Mouse (Mus musculus): ENCODE data around the gene Cul4a.

The Cul4a gene

GRCm38 (mm10) chr8:13179482-13179881, 74.1 kb downstream of the Cul4a start:
- no peak for DNase-seq (ENCODE audit: low spot score in 2 of 2)

GRCm38 (mm10) chr8:13179948-13180347, 74.5 kb downstream of the Cul4a start:
- DNase-seq (ENCODE audit: low spot score in 2 of 2), result no peak

GRCm38 (mm10) chr8:13180408-13180807, 75.0 kb downstream of the Cul4a start:
- no peak for DNase-seq (ENCODE audit: low spot score in 2 of 2)

- no peak for DNase-seq (ENCODE audit: low spot score in 2 of 2)
Measured at GRCm38 (mm10) chr8:13180911-13181690, 75.7 kb downstream of the Cul4a start.

- DNase-seq (ENCODE audit: low spot score in 2 of 2), result no peak
Measured at GRCm38 (mm10) chr8:13181691-13181976, 76.2 kb downstream of the Cul4a start.

GRCm38 (mm10) chr8:13186819-13187218, 81.4 kb downstream of the Cul4a start:
- DNase-seq (ENCODE audit: low spot score in 2 of 2), result no peak

GRCm38 (mm10) chr8:13187229-13187628, 81.8 kb downstream of the Cul4a start:
- DNase-seq (ENCODE audit: low spot score in 2 of 2), result no peak

GRCm38 (mm10) chr8:13187638-13188037, 82.2 kb downstream of the Cul4a start:
- DNase-seq (ENCODE audit: low spot score in 2 of 2), result no peak

- no peak for DNase-seq (ENCODE audit: low spot score in 2 of 2)
Measured at GRCm38 (mm10) chr8:13188052-13188555, 82.7 kb downstream of the Cul4a start.

GRCm38 (mm10) chr8:13188857-13189256, 83.4 kb downstream of the Cul4a start:
- no peak for DNase-seq (ENCODE audit: low spot score in 2 of 2)

- DNase-seq (ENCODE audit: low spot score in 2 of 2), result no peak
Measured at GRCm38 (mm10) chr8:13190235-13190634, 84.8 kb downstream of the Cul4a start.

- no peak for DNase-seq (ENCODE audit: low spot score in 2 of 2)
Measured at GRCm38 (mm10) chr8:13194818-13195217, 89.4 kb downstream of the Cul4a start.

- no peak for DNase-seq (ENCODE audit: low spot score in 2 of 2)
Measured at GRCm38 (mm10) chr8:13197493-13197892, 92.1 kb downstream of the Cul4a start.
